Mouse (Mus musculus) embryonic facial prominence, embryonic 10.5 days (tissue): ENCODE data around the gene Ccdc106. TPM values are rescaled to one million over a fixed set of nuclear protein-coding genes. Genes with fewer than 3 reads are reported as not detected.
"Not testable (repeated sequence)": the region's sequence is repeated elsewhere in the genome, so short reads cannot be mapped to it uniquely, and the experiment has no call there.

Experiments
- DNase-seq: peaks from one replicate; pipeline ENCODE4 v3.0.0-alpha.2; 2017; ENCODE audit warnings: low spot score
- H3K27ac ChIP-seq: fragments of 300-500 bp; sonication (generic); replicated peaks from 2 replicates; pipeline ENCODE4 v1.5.1; 2016; ENCODE audit warnings: mild to moderate bottlenecking
- H3K27me3 ChIP-seq: fragments of 300-500 bp; sonication (generic); replicated peaks from 2 replicates; pipeline ENCODE4 v1.6.1; 2016; ENCODE audit warnings: low read depth, mild to moderate bottlenecking; ENCODE audit not compliant: poor library complexity, severe bottlenecking
- H3K36me3 ChIP-seq: fragments of 300-500 bp; sonication (generic); replicated peaks from 2 replicates; pipeline ENCODE4 v1.6.1; 2016; ENCODE audit warnings: mild to moderate bottlenecking, moderate library complexity
- H3K4me1 ChIP-seq: fragments of 300-500 bp; sonication (generic); 2 replicates; pipeline ENCODE4 v1.6.1; 2016
- H3K4me3 ChIP-seq: fragments of 300-500 bp; sonication (generic); 2 replicates; pipeline ENCODE4 v1.5.1; 2016; ENCODE audit warnings: mild to moderate bottlenecking, moderate library complexity
- H3K9me3 ChIP-seq: fragments of 300-500 bp; sonication (generic); 2 replicates; pipeline ENCODE4 v1.6.1; 2016; ENCODE audit warnings: mild to moderate bottlenecking
- WGBS: fragments of 180-500 bp; shearing (Covaris S2); methylation state at CpG from one replicate; pipeline ENCODE4 v1.1.7; 2016; 5-methylcytosine and 5-hydroxymethylcytosine counted together
- polyA plus RNA-seq: library from polyadenylated mRNA; unstranded; fragments of >200 nt; fragmentation: Nextera tagmentation; extraction: Ambion mirVana; gene quantifications from 2 replicates; pipeline ENCODE4 v1.2.1, GENCODE M21; 2016

Gene Ccdc106
- polyA plus RNA-seq, 1 experiment from 2014 or later: 8.0 TPM

DNA sequence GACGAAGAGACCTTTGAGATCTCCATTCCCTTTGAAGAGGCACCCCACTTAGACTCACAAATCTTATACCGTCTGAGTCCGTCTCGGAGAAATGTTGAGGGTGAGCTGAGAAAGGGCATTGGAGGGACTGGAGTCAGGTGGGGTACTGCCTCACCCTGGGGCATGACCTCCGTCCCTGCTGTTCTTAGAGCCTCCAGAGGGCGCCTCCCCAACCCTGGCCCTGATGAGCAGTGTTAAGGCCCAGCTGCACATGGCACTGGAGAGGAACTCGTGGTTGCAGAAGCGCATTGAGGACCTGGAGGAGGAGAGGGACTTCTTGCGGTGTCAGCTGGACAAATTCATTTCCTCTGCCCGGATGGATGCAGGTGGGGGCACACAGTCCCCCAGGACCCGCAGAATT, 37.5 kb downstream of the Ccdc106 start:
- H3K4me1 ChIP-seq: peaks cover 44% of the 10 kb centered on the region
- no peak overlapping the region for H3K27ac ChIP-seq
- WGBS: 33% methylated on average over 11 of the region's 11 CpGs
- no peaks in the 10 kb centered on the region for H3K36me3 ChIP-seq
- peak; percentile 26 for DNase-seq
- peak overlapping the region; percentile 63 for H3K4me3 ChIP-seq
- H3K9me3 ChIP-seq: 0 out of 2 replicates have a peak, but pooled peaks cover 3% of the 10 kb centered on the region
- H3K27me3 ChIP-seq: peaks cover 64% of the 10 kb centered on the region

DNA sequence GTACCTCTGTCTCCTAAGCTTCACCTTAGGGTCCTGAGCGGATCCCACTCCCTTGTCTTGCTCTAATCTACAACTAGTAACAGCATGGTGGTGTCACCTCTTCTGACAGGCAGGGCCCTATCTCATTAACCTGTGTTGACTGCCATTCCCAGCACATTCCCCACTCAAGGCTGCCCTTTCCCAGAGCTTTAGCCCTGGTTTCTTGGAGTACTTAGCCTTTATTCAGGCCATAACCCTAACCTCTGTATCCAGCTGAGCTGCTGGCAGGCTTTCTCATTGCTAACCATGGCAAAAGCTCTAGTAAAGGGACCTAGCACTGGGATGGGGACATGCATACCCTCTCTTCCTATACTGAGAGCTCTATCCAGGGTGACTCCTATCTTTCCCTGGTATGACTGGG, 38.3 kb downstream of the Ccdc106 start:
- H3K4me3 ChIP-seq: peak overlapping the region; percentile 11; the same call in 1 of the 2 replicates
- peaks cover 56% of the 10 kb centered on the region for H3K27me3 ChIP-seq
- H3K36me3 ChIP-seq: no peaks in the 10 kb centered on the region
- H3K9me3 ChIP-seq: 0 out of 2 replicates have a peak, but pooled peaks cover 3% of the 10 kb centered on the region
- no peak for DNase-seq
- peaks cover 40% of the 10 kb centered on the region for H3K4me1 ChIP-seq
- H3K27ac ChIP-seq: no peak overlapping the region
- 86% methylated on average over 1 of the region's 1 CpGs for WGBS

DNA sequence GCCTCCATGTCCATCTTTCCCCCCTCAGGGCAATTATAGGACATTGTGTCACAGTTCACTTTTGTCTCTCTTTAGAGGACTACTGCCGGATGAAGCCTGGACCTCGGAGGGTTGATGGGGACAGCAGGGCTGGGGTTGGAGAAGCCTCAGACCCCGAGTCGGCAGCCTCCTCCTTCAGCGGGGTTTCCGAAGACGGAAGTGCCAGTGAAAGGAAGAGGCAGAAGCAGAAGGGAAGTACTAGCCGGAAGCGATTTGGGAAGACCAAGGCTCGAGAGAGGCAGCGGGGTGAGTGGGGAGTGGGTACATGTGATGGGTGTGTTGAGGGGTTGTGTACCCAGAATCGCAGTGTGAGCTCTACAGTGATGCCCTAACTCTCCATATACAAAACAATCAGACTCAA, 39.1 kb downstream of the Ccdc106 start:
- peaks cover 48% of the 10 kb centered on the region for H3K27me3 ChIP-seq
- 90% methylated on average over 12 of the region's 12 CpGs for WGBS
- H3K27ac ChIP-seq: no peak overlapping the region
- H3K9me3 ChIP-seq: 0 out of 2 replicates have a peak, but pooled peaks cover 3% of the 10 kb centered on the region
- H3K4me1 ChIP-seq: peaks cover 40% of the 10 kb centered on the region
- H3K4me3 ChIP-seq: 0 out of 2 replicates have a peak overlapping the region, but pooled peaks have one; percentile 67
- no peak for DNase-seq
- H3K36me3 ChIP-seq: peaks cover 4% of the 10 kb centered on the region

DNA sequence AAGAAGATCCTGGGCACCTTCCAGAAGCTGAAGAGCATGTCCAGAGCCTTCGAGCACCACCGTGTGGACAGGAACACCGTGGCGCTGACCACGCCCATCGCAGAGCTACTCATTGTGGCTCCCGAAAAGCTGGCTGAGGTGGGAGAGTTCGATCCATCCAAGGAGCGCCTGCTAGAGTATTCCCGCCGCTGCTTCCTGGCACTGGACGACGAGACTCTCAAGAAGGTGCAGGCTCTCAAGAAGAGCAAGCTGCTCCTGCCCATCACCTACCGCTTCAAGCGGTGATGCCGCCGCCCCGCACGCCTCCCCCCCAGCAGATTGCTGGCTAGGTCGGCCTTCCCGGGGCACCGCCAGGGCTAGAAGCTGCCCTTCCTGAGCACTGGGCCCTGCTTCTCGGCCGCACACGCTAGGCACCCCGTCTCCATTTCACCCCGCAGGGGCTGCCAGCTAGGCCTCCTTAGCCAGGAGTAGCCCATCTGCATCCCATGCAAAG, 39.9 kb downstream of the Ccdc106 start:
- 3% methylated on average over 27 of the region's 27 CpGs for WGBS
- H3K4me1 ChIP-seq: peaks cover 40% of the 10 kb centered on the region
- peak overlapping the region; percentile 96 for H3K27ac ChIP-seq
- peak overlapping the region; percentile 67 for H3K4me3 ChIP-seq
- H3K36me3 ChIP-seq: peaks cover 10% of the 10 kb centered on the region
- 0 out of 2 replicates have a peak, but pooled peaks cover 3% of the 10 kb centered on the region for H3K9me3 ChIP-seq
- peak; percentile 85 for DNase-seq
- H3K27me3 ChIP-seq: peaks cover 39% of the 10 kb centered on the region

DNA sequence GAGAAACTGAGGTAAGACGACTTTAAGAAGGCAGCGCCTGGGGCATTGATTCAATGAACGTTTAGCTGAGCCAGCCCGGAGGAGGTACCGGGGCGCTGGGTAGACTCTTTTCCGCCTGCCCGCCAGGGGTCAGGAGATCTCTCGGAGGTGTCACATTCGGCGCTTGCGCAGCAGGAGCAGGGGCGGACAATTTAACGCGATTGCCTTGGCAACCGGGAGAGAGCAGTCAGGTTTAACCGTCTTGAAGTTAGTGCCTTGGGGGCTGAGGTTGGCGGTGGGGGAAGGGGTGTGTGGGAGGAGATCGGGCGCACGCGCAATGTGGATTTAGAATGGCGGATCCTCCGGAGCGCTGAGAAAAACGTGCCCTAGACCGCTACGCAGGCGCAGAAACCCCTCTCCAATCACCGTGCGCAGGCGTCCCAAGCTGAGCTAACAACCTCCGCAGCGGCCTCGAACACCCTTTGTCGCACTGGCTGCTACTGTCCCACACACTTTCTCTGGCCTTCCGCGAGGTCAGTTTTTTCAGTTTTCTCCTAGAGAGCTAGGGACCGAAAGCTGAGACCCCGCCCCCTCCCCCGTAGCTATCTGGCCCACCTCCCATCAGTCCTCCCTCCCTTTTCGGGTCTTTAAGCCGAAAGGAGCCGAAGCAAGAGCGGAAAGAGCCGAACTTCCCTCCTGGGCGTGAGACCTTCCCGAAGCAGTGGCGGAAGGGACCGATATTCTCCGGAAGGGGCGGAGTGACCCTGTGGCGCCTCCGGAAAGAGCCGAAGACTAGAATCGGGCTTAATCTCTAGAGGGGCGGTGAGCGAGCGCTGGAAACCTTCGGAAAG, 40.8 kb downstream of the Ccdc106 start:
- peak overlapping the region; percentile 96 for H3K27ac ChIP-seq
- peak; percentile 96 for DNase-seq
- H3K4me1 ChIP-seq: peaks cover 45% of the 10 kb centered on the region
- H3K27me3 ChIP-seq: peaks cover 31% of the 10 kb centered on the region
- peaks cover 19% of the 10 kb centered on the region for H3K36me3 ChIP-seq
- H3K4me3 ChIP-seq: peak overlapping the region; percentile 67
- under 1% methylated on average over 60 of the region's 60 CpGs for WGBS
- H3K9me3 ChIP-seq: 0 out of 2 replicates have a peak, but pooled peaks cover 3% of the 10 kb centered on the region

DNA sequence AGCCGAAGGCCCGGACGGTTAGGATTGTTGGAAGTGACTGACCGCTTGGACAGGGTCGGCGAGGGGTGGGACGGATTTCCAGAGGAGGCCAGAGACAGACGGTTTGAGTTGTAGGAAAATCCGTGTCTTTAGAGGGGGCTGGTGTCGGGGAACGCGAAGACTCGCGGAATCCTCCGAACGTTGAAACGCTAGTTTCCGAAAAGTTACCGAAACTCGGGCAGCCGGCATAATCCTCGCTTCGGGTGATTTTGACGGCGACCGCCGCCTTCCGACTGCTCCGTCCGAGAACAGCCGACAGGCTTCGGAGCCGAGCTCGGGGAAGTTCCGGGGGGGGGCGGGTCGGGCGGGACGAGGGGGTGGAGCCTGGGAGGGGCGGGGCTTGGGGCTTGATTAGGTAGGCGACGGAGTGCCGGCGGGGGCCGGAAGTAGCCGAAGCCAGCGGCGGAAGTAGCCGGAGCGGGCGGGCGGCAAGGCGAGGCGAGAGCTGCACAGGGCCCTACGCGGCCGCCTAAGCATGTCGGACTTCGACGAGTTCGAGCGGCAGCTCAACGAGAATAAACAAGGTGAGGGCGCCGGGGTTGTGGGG, 41.5 kb downstream of the Ccdc106 start, which contains the start of gene U2af2:
U2af2 (plus strand) TSS at position 370 of the 586 bp plus-strand sequence.
- 0 out of 2 replicates have a peak, but pooled peaks cover 2% of the 10 kb centered on the region for H3K9me3 ChIP-seq
- H3K27ac ChIP-seq: peak within 1 kb of the TSS; percentile 96
- H3K36me3 ChIP-seq: peaks cover 26% of the 10 kb centered on the region
- 1% methylated on average over 65 of the region's 65 CpGs for WGBS
- peak within 1 kb of the TSS; percentile 67 for H3K4me3 ChIP-seq
- H3K27me3 ChIP-seq: peaks cover 24% of the 10 kb centered on the region
- H3K4me1 ChIP-seq: peaks cover 40% of the 10 kb centered on the region
- peak; percentile 97 for DNase-seq

DNA sequence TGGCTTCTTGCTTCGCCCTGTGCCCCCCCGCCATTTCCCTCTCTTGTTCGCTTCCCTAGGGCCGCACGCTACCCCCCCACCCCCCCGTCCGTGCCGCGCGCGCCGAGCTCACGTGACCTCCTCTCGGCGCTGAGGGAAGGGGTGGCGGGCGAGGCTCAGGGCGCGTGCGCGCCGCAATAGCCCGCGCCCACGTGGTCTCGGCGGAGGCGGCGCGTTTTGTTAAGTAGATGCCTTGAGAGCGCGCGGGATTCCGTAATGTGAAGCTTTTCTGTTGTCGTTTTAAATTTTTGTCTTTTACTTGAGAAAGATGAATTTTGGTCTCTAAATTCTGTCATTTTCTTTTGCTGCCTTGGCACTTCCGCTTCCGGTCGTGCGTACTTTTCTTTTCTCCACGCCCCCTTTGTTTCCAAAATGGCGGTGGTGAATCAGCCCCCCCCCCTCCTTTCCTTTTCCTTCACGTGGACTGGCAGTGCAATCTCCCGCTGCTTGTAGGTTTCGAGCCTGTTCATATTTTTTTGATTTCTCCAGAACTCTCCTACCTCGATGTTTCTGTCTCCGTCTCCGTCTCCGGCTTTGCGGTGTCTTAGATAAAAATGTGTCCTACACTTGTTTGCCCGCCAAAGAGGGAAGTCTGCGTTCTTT, 42.1 kb downstream of the Ccdc106 start:
- peak overlapping the region; percentile 67 for H3K4me3 ChIP-seq
- peak; percentile 86 for DNase-seq
- peak overlapping the region; percentile 96 for H3K27ac ChIP-seq
- no peaks in the 10 kb centered on the region for H3K9me3 ChIP-seq
- peaks cover 34% of the 10 kb centered on the region for H3K4me1 ChIP-seq
- peaks cover 17% of the 10 kb centered on the region for H3K27me3 ChIP-seq
- under 1% methylated on average over 51 of the region's 51 CpGs for WGBS
- H3K36me3 ChIP-seq: peaks cover 32% of the 10 kb centered on the region

DNA sequence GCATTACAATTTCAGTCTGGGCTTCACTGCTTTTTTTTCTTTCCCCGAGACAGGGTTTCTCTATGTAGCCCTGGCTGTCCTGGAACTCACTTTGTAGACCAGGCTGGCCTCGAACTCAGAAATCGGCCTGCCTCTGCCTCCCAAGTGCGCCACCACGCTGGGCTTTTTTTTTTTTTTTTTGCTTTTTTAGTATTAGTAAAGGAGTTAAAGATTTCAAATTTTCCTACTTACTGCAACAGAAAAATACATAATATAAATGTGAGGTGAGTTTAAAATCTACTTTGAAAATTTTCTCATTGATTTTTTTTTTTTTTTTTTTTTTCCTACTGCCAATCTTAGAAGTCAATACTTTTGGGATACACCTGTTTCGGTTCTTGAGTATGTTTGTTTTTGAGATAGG, 44.5 kb downstream of the Ccdc106 start:
- no peak for DNase-seq
- H3K9me3 ChIP-seq: no peaks in the 10 kb centered on the region
- peaks cover 57% of the 10 kb centered on the region for H3K36me3 ChIP-seq
- whole genome bisulfite sequencing: 94% methylated on average over 6 of the region's 6 CpGs
- no peaks in the 10 kb centered on the region for H3K27me3 ChIP-seq
- H3K4me1 ChIP-seq: peaks cover 27% of the 10 kb centered on the region
- peak overlapping the region; percentile 67 for H3K4me3 ChIP-seq
- H3K27ac ChIP-seq: no peak overlapping the region

DNA sequence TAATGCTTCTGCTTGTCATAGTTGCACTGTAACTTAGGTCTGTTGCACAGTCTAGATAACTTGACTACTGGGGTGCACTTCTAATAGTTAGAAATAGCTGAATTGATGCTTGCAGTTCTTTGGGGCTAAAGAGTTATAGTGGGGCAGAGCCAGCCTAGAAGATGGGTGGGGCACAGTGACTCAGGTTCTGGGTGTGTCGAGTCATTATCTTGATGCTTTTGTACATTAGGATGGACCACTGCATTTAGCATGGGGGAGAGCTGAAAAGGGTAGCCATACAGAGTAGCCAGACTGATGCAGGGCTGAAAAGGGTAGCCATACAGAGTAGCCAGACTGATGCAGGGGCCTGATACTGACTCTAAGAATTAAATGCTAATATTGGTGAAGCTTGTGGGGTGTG, 53.2 kb downstream of the Ccdc106 start:
- WGBS: 88% methylated on average over 1 of the region's 1 CpGs
- DNase-seq: no peak
- no peaks in the 10 kb centered on the region for H3K27me3 ChIP-seq
- no peaks in the 10 kb centered on the region for H3K9me3 ChIP-seq
- no peak overlapping the region for H3K27ac ChIP-seq
- H3K4me1 ChIP-seq: no peaks in the 10 kb centered on the region
- no peak overlapping the region for H3K4me3 ChIP-seq
- peaks cover 99% of the 10 kb centered on the region for H3K36me3 ChIP-seq

DNA sequence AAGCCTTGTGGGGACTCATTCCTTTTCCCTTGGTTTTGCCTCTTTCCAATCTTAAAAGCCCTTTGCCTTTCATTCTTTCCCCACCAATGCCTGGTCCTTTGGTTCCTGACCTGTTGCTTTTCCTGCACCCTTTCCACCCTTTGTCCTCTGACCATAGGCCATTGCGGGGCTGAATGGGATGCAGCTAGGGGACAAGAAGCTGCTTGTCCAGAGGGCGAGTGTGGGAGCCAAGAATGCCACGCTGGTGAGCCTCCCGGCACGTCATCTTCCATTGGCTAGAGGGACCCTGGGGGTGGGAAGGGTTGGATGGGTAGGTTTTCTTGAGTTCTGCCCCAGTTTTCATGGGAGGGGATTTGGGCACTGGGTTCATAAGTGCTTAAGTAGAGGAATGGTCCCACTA, 54.6 kb downstream of the Ccdc106 start:
- DNase-seq: no peak
- peaks cover 95% of the 10 kb centered on the region for H3K36me3 ChIP-seq
- WGBS: 87% methylated on average over 5 of the region's 5 CpGs

DNA sequence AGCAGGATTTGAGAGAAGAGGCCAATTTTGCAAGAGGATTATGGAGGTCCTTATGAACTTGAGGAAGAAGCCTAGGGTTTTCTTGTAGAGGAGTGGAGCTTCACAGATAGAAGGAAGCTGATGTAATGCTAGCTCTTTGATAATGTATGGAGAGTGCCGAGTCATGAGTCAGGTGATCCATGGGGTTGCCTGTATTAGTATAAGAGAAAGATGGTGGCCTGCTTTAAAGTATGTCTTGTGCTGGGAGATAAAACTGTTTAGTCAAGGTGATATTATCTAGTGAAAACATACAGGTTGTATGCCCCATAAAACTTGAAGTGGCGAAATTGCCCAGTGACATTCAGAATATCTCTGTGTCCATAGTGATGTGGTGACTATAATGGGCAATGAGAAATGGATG, 56.6 kb downstream of the Ccdc106 start:
- H3K36me3 ChIP-seq: peaks cover 78% of the 10 kb centered on the region
- peaks cover 17% of the 10 kb centered on the region for H3K4me1 ChIP-seq
- no peaks in the 10 kb centered on the region for H3K9me3 ChIP-seq
- H3K27ac ChIP-seq: no peak overlapping the region
- H3K27me3 ChIP-seq: no peaks in the 10 kb centered on the region
- DNase-seq: no peak
- WGBS: 94% methylated on average over 2 of the region's 2 CpGs
- no peak overlapping the region for H3K4me3 ChIP-seq

More for the DNA sequence above, 54.6 kb downstream of the Ccdc106 start:
- H3K9me3 ChIP-seq: no peaks in the 10 kb centered on the region
- H3K4me1 ChIP-seq: peaks cover 3% of the 10 kb centered on the region; the same call in 1 of the 2 replicates
- H3K27me3 ChIP-seq: no peaks in the 10 kb centered on the region
- H3K27ac ChIP-seq: no peak overlapping the region
- H3K4me3 ChIP-seq: no peak overlapping the region

DNA sequence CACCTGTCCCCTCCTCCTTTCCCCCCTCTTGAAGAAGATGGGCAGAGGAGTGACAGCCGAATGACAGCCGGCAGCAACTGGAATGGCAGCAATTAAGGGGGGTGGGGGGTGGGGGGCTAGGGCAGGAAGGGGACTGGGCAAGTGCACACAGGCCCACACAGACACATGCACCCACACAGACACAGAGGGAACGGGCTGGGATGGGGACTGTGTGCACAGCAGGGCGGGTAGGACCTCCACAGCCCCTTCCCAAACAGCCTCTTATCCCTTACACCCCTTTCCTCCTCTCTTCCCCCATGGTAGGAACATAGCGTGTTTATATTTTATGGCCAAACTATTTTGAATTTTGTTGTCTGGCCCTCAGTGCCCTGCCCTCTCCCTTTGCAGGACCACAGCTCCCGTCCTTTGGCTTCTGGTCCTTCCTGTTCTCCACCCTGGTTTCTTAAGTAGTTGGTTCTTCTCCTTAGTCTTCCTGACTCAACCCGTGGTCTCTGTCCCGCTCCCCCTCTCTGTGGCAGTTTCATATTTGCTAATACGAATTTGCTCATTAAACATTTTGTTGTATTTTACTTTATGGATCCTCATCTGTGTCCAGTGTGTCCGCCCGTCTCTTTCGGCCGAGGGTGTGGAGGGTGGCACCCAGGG, 59.1 kb downstream of the Ccdc106 start:
- not testable (repeated sequence) for H3K9me3 ChIP-seq, H3K27me3 ChIP-seq, DNase-seq
- Histone ChIP-seq H3K4me1 (peaks cover 17% of the 10 kb centered on the region), H3K36me3 (peaks cover 76% of the 10 kb centered on the region), H3K4me3 (peak overlapping the region; percentile 98), H3K27ac (peak overlapping the region; percentile 95)
- WGBS: 50% methylated on average over 11 of the region's 13 CpGs
